Mouse (Mus musculus) ES-Bruce4 (cell line): ENCODE results near the gene Aox4. TPM values are rescaled to one million over a fixed set of nuclear protein-coding genes. Genes with fewer than 3 reads are reported as not detected.

Experiments
- H3K27ac ChIP-seq: 2 replicates; pipeline ENCODE4 v1.5.1; 2012; ENCODE audit warnings: low read length, inconsistent platforms; ENCODE audit not compliant: insufficient read depth
- H3K27me3 ChIP-seq: 2 replicates; pipeline ENCODE4 v1.6.1; 2012; ENCODE audit warnings: mild to moderate bottlenecking, low read length, inconsistent platforms; ENCODE audit not compliant: control insufficient read depth, poor library complexity, insufficient read depth, severe bottlenecking
- H3K36me3 ChIP-seq: 2 replicates; pipeline ENCODE4 v1.6.1; 2012; ENCODE audit warnings: inconsistent platforms, mild to moderate bottlenecking, low read length, moderate library complexity; ENCODE audit not compliant: control insufficient read depth, poor library complexity, insufficient read depth, severe bottlenecking
- H3K4me1 ChIP-seq: one replicate; pipeline ENCODE4 v1.8.1; 2011; ENCODE audit warnings: low read length; ENCODE audit not compliant: control insufficient read depth, insufficient read depth
- H3K4me3 ChIP-seq: 2 replicates; pipeline ENCODE4 v1.5.1; 2011; ENCODE audit warnings: low read depth, mild to moderate bottlenecking, low read length
- H3K9ac ChIP-seq: 2 replicates; pipeline ENCODE4 v1.6.1; 2012; ENCODE audit warnings: low read depth, mild to moderate bottlenecking, inconsistent platforms; ENCODE audit not compliant: poor library complexity, severe bottlenecking
- H3K9me3 ChIP-seq: replicated peaks from 2 replicates; pipeline ENCODE4 v1.6.1; 2012; ENCODE audit warnings: mild to moderate bottlenecking, low read length, inconsistent platforms; ENCODE audit not compliant: control insufficient read depth, poor library complexity, insufficient read depth, severe bottlenecking
- CTCF ChIP-seq: IDR thresholded peaks from one replicate; pipeline ENCODE4 v1.8.1; 2011; ENCODE audit warnings: low read depth, low read length
- EP300 ChIP-seq: IDR thresholded peaks from 2 replicates; pipeline ENCODE4 v1.6.1; 2011; ENCODE audit warnings: low read depth, low read length; ENCODE audit not compliant: insufficient read depth
- POLR2A ChIP-seq: IDR thresholded peaks from one replicate; pipeline ENCODE4 v1.8.1; 2011; ENCODE audit warnings: low read length; ENCODE audit not compliant: insufficient read depth
- polyA plus RNA-seq: library from polyadenylated mRNA; stranded (reverse); fragments of >200 nt; gene quantifications from 2 replicates; pipeline ENCODE4 v1.2.4, GENCODE M21; 2011; ENCODE audit warnings: low read depth; ENCODE audit not compliant: missing spikeins, insufficient read depth, insufficient read length

Aox4 gene
- not detected in 2 replicates for polyA plus RNA-seq

DNA sequence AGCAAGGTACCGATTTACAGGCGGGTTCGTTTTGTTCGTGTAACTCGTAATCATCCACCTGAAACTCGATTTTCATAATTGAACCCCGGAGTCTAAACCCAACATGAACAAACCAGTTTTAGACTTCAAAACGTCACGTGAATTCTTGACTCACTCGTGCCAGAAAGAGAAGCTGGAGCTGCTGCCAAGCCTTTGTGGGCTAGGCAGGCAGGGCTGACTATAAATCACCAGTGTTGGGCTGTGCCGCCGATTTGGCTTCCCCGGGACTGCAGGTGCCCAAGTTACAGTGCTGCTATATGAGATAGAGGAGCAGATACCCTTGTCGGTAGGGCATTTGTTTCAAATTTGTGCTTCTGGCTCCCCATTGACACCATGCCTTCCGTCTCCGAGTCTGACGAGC, at the start of gene Aox4:
Gene Aox4 (plus strand): TSS at position 195 of the 400 bp plus-strand sequence.
- no peaks in the 10 kb centered on the region for H3K36me3 ChIP-seq
- H3K27ac ChIP-seq = no peak within 1 kb of the TSS
- no peak within 1 kb of the TSS for H3K9ac ChIP-seq
- H3K9me3 ChIP-seq = no peaks in the 10 kb centered on the region
- no peak within 1 kb of the TSS for H3K4me3 ChIP-seq
- TF ChIP-seq POLR2A (no peak), CTCF (no peak), EP300 (no peak)
- H3K27me3 ChIP-seq = no peaks in the 10 kb centered on the region
- H3K4me1 ChIP-seq = no peaks in the 10 kb centered on the region

GRCm38 (mm10) chr1:58169893-58170292, 40.3 kb upstream of the Aox4 start:
- Histone ChIP-seq H3K27me3 (no peaks in the 10 kb centered on the region), H3K36me3 (no peaks in the 10 kb centered on the region), H3K4me3 (no peak overlapping the region), H3K27ac (no peak overlapping the region), H3K9me3 (no peaks in the 10 kb centered on the region), H3K9ac (no peak overlapping the region), H3K4me1 (no peaks in the 10 kb centered on the region)
- TF ChIP-seq POLR2A (no peak), CTCF (no peak), EP300 (no peak)

DNA sequence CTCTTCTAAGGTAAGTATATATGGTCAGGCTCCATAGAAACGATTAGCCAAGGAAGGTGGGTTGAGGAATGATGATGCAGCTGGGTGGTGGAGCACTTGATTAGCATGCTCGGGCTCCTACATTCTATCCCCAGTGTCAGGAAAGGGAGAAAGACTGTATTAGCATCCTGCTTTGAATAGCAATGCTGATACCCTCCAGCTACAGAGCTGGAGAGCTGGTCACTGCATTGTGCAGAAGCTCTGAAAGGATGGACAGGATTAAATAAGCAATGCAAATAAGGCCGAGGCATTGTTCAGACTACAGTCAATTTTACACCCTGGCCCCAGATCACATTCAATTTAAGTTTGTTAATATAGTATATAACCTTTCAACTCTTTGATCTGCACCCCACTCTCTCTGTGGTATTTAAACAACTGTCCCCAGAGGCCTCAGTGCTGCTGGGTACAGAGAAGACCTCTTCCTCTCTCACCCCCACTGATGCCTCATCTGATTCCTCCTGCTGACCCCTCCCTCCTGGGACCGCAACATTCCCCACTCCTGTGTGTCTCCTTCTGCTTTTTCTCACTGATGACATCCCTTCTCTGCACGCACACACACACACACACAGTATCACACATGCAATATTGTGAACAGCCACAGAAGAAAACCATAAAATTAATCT, 21.6 kb upstream of the Aox4 start:
- no peak overlapping the region for H3K4me3 ChIP-seq
- H3K9ac ChIP-seq = no peak overlapping the region
- no peaks in the 10 kb centered on the region for H3K9me3 ChIP-seq
- peaks cover 3% of the 10 kb centered on the region for H3K4me1 ChIP-seq
- H3K36me3 ChIP-seq = no peaks in the 10 kb centered on the region
- peak overlapping the region; percentile 54 for H3K27ac ChIP-seq
- TF ChIP-seq EP300 (peak; percentile 53; the same call in 1 of the 2 replicates), POLR2A (no peak), CTCF (no peak)
- H3K27me3 ChIP-seq = no peaks in the 10 kb centered on the region

- H3K36me3 ChIP-seq = no peaks in the 10 kb centered on the region
- H3K4me1 ChIP-seq = no peaks in the 10 kb centered on the region
- H3K27ac ChIP-seq = no peak overlapping the region
- H3K27me3 ChIP-seq = no peaks in the 10 kb centered on the region
- TF ChIP-seq EP300 (no peak), CTCF (no peak), POLR2A (no peak)
- no peak overlapping the region for H3K4me3 ChIP-seq
- H3K9me3 ChIP-seq = no peaks in the 10 kb centered on the region
- no peak overlapping the region for H3K9ac ChIP-seq
These were observed 15.9 kb upstream of the Aox4 start for GRCm38 (mm10) chr1:58194317-58194716.

DNA sequence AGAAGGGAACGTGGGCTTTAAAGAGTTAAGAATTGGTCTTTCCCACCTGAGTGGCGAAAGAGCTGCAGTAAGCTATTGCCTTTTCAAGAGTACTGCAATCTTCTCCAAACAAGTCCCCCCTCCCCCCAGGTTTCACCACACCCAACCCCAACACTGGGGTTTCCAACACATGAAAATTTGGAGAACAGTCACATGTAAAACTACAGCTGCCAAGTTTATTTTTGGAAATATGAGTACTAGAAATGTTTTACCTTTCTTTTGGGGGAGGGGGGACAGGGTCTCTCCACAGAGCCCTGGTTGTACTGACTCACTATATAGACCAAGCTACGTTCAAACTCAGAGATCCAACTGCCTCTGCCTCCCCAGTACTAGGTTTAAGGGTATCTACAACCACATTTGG, 15.2 kb upstream of the Aox4 start:
- Histone ChIP-seq H3K4me3 (no peak overlapping the region), H3K4me1 (no peaks in the 10 kb centered on the region), H3K9me3 (no peaks in the 10 kb centered on the region), H3K36me3 (no peaks in the 10 kb centered on the region), H3K27me3 (no peaks in the 10 kb centered on the region), H3K27ac (no peak overlapping the region), H3K9ac (no peak overlapping the region)
- TF ChIP-seq EP300 = no peak
- TF ChIP-seq POLR2A = no peak
- TF ChIP-seq CTCF = no peak

- no peak overlapping the region for H3K4me3 ChIP-seq
- H3K36me3 ChIP-seq = no peaks in the 10 kb centered on the region
- TF ChIP-seq POLR2A (no peak), CTCF (no peak), EP300 (no peak)
- no peaks in the 10 kb centered on the region for H3K4me1 ChIP-seq
- H3K9ac ChIP-seq = no peak overlapping the region
- no peak overlapping the region for H3K27ac ChIP-seq
- no peaks in the 10 kb centered on the region for H3K27me3 ChIP-seq
- H3K9me3 ChIP-seq = no peaks in the 10 kb centered on the region
These were observed 14.7 kb upstream of the Aox4 start for GRCm38 (mm10) chr1:58195541-58195940.
